ENCODE assay signal across 28 mouse cellular contexts in genomic region chr8:106237106-106237505, GRCm38 (mm10). TPM values are rescaled to one million over a fixed set of nuclear protein-coding genes. Genes with fewer than 3 reads are reported as not detected.
DNase-seq lines count a peak whose midpoint lies in the region; ATAC-seq and TF ChIP-seq lines count a peak whose summit lies in the region.
"Had no signal": no experiment of that assay in that cellular context is flagged by ENCODE, and none has a peak within 500 bp of the region (broad histone marks: within the 10 kb centered on the region; RNA-seq: fewer than 3 reads in every experiment).

No protein-coding gene starts in this region.

- H3K27ac ChIP-seq in kidney, embryonic 16.5 days (ENCODE audit: low read length): no peak overlapping the region
- peak overlapping the region; percentile 2; the same call in 1 of the 2 replicates for H3K27ac ChIP-seq in small intestine, adult 2 months (ENCODE audit: insufficient read depth, low read depth, low read length)
- H3K27ac ChIP-seq: embryonic facial prominence, embryonic 12.5 days; gastrocnemius, adult 2 months; heart, adult 2 months; hindbrain, embryonic 14.5 days; layer of hippocampus, adult 2 months; limb, embryonic 13.5 days; lung, embryonic 15.5 days; midbrain, embryonic 10.5 days; neural tube, embryonic 12.5 days had no signal

- no peak for ATAC-seq in kidney, embryonic 16.5 days (ENCODE audit: low FRiP score, low TSS enrichment)
- ATAC-seq: forebrain, embryonic 14.5 days; intestine, postnatal 0 days had no signal

- H3K36me3 ChIP-seq in kidney, embryonic 16.5 days (ENCODE audit: insufficient read depth, low read length): peaks cover 36% of the 10 kb centered on the region
- peaks cover 12% of the 10 kb centered on the region for H3K36me3 ChIP-seq in small intestine, adult 2 months (ENCODE audit: control insufficient read depth, insufficient read depth, low read length)

- H3K4me3 ChIP-seq in kidney, embryonic 16.5 days (ENCODE audit: low read length): no peak overlapping the region
- H3K4me3 ChIP-seq in small intestine, adult 2 months (ENCODE audit: low read depth, low read length): no peak overlapping the region
- H3K4me3 ChIP-seq: embryonic facial prominence, embryonic 12.5 days; gastrocnemius, adult 2 months; heart, adult 2 months; heart, embryonic 12.5 days; layer of hippocampus, adult 2 months; limb, embryonic 13.5 days; lung, embryonic 15.5 days; midbrain, embryonic 10.5 days; myocyte; neural tube, embryonic 12.5 days had no signal

- no peaks in the 10 kb centered on the region for H3K9me3 ChIP-seq in kidney, embryonic 16.5 days (ENCODE audit: low read length)
- H3K9me3 ChIP-seq: embryonic facial prominence, embryonic 12.5 days; G1E; heart, embryonic 12.5 days; limb, embryonic 13.5 days; lung, embryonic 15.5 days; midbrain, embryonic 10.5 days; neural tube, embryonic 12.5 days had no signal

- H3K9ac ChIP-seq in kidney, embryonic 16.5 days (replicated peaks; ENCODE audit: low read length): no peak overlapping the region
- H3K9ac ChIP-seq: embryonic facial prominence, embryonic 12.5 days; heart, embryonic 12.5 days; hindbrain, embryonic 14.5 days; limb, embryonic 13.5 days; lung, embryonic 15.5 days; neural tube, embryonic 12.5 days had no signal

- TF ChIP-seq POLR2A in small intestine, adult 2 months (IDR thresholded peaks at IDR 0.05; ENCODE audit: low read depth, low read length): no peak

- WGBS in kidney, embryonic 16.5 days: 86% methylated on average over 5 of the region's 5 CpGs
- 41% methylated on average over 5 of the region's 5 CpGs for WGBS in small intestine, adult 2 months

- H3K4me2 ChIP-seq in kidney, embryonic 16.5 days (replicated peaks; ENCODE audit: low read depth, low read length): no peak overlapping the region
- H3K4me2 ChIP-seq: embryonic facial prominence, embryonic 12.5 days; heart, embryonic 12.5 days; hindbrain, embryonic 14.5 days; limb, embryonic 13.5 days; liver, embryonic 11.5 days; lung, embryonic 15.5 days; neural tube, embryonic 12.5 days had no signal

- no peaks in the 10 kb centered on the region for H3K4me1 ChIP-seq in kidney, embryonic 16.5 days (ENCODE audit: insufficient read depth, low read length)
- no peaks in the 10 kb centered on the region for H3K4me1 ChIP-seq in small intestine, adult 2 months (ENCODE audit: control insufficient read depth, insufficient read depth, insufficient read length, low read length)
- H3K4me1 ChIP-seq: embryonic facial prominence, embryonic 12.5 days; heart, embryonic 12.5 days; limb, embryonic 13.5 days; lung, embryonic 15.5 days; midbrain, embryonic 10.5 days; neural tube, embryonic 12.5 days had no signal

- DNase-seq in cerebellum, adult 9-11 months: peak; percentile 25
- no peak for DNase-seq in cerebellum, adult 11 months
- DNase-seq in kidney, adult 11 months: peak; percentile 59
- DNase-seq in urinary bladder, postnatal 14 days (ENCODE audit: low spot score): peak; percentile 44
- no peak for DNase-seq in urinary bladder, postnatal 4 days (ENCODE audit: low spot score in 2 of 2)
- no peak for DNase-seq in frontal cortex, postnatal 36 days (ENCODE audit: low spot score in 2 of 2)
- DNase-seq: adrenal gland, postnatal 10 days; embryo, embryonic 11 days; gastrocnemius, adult 2 months; heart, adult 2 months; right cerebral cortex, adult 18-20 months; right cerebral cortex, postnatal 4 days; thymus, postnatal 14 days had no signal

- TF ChIP-seq CTCF in small intestine, adult 2 months (IDR thresholded peaks at IDR 0.05; ENCODE audit: extremely low read depth, insufficient read length, insufficient replicate concordance, low read depth, low read length): no peak

- no peaks in the 10 kb centered on the region for H3K27me3 ChIP-seq in kidney, embryonic 16.5 days (ENCODE audit: insufficient read depth, low read length)
- no peaks in the 10 kb centered on the region for H3K27me3 ChIP-seq in small intestine, adult 2 months (ENCODE audit: control insufficient read depth, insufficient read depth, low read length)
- H3K27me3 ChIP-seq: embryonic facial prominence, embryonic 12.5 days; heart, embryonic 12.5 days; limb, embryonic 13.5 days; lung, embryonic 15.5 days; neural tube, embryonic 12.5 days had no signal

RNA-seq across cellular contexts. Expression of gene Prmt7, which starts 26.4 kb away (rescaled TPM):
- 54.8 and 55.3 TPM in 2 replicates for polyA plus RNA-seq in kidney, embryonic 16.5 days (2015; fragmentation: Nextera tagmentation; extraction: Ambion mirVana)
- polyA plus RNA-seq in small intestine, adult 2 months (2012; rRNA removed): 7.8 and 11.9 TPM in 2 replicates

RNA-seq across cellular contexts. Expression of gene Slc7a6os, which starts 26.4 kb away (rescaled TPM):
- 32.2 and 32.4 TPM in 2 replicates for polyA plus RNA-seq in kidney, embryonic 16.5 days (2015; fragmentation: Nextera tagmentation; extraction: Ambion mirVana)
- polyA plus RNA-seq in small intestine, adult 2 months (2012; rRNA removed): 16.1 and 17.6 TPM in 2 replicates

Comparison
In these comparisons a context has a peak if more than half of its experiments do, and no peak if none do; other contexts are left out.
1. DNase-seq: peak in cerebellum, adult 9-11 months (single experiment), kidney, adult 11 months (single experiment) and urinary bladder, postnatal 14 days (single experiment); none in cerebellum, adult 11 months (single experiment), urinary bladder, postnatal 4 days (0 of 2) and frontal cortex, postnatal 36 days (0 of 2).